Mouse (Mus musculus): ENCODE measurements around the gene Ryk.

The Ryk gene

DNA sequence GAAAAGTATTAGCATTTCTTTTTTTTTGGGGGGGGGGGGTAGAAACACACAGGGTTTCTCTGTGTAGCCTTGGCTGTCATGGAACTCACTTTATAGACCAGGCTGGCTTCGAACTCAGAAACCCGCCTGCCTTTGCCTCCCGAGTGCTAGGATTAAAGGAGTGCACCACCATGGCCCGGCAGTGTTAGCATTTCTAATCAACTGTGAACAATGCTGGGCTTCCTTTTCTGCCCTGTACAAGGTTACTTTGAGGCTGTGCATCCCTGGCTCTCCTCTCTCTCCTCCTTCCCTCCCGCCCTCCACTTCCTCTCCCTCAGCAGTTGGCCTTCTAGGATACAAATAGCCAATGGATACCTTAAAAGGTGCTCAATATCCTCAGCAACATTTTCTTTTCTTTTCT lies 114.0 kb downstream of the Ryk start:
- no peak for DNase-seq (ENCODE audit: low read depth, low spot score)

DNA sequence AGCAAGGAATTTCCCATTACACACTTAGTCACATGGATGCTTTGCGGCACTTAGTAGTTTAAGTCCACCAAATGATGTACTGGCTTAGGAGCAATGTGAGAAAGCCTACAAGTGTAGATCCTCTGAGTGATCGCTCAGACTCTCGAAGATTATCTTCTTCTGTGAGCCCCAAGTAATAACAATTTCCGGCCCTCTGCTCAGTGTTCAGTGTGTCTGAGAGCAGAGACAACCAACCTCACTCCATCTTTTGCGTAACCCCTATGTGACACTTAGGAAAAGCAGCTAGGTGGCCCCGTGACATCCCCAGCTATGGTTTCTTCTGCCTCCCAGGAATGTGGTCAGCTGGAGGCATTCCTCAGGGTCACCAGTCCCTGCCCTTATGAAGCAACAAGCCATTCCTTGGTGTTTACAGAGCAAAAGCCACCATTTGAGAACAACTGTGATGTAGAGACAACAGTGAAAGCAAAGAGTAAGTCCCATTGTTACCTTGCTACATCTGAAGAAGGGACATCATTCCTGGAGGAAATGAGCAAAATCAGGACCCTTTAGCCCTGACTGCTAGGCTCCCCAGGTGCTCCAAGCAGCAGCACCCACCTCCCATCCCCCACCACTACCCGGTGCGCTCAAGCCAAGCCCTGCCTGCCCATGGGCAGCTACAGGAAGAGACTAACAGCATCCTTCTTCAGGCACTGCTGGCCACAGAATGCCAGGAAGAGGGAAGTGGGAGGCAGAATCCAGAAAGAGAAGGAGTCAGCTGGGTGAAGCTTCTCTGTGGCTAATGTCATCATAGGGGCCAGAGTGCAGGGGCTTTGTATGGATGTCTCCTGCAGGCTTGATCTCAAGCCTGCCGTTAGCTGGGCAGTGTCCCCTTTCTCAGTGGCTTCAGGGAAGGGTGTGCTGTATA lies 116.6 kb downstream of the Ryk start:
- DNase-seq (ENCODE audit: low read depth, low spot score), result no peak

DNA sequence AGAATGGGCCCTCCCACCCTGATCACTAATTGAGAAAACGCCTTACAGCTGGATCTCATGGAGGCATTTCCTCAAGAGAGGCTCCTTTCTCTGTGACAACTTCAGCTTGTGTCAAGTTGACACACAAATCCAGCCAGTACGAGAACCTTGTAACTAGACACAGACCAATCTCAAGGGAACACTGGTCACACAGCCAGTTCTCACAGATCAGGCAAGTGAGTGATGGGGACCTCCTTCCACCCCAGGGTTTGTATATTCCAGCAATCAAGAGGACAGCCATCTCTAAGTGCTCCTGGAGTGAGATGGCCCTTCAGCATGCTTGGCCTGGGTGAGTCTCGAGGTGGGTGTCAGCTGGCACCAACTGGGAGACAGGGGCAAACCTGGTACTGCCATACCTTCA lies 121.1 kb downstream of the Ryk start:
- DNase-seq (ENCODE audit: low read depth, low spot score), result no peak

All from forelimb bud, embryonic 11.5 days (tissue).